Mouse (Mus musculus) myocyte (in vitro differentiated cells): ENCODE measurements around the gene Fam118a. TPM values are rescaled to one million over a fixed set of nuclear protein-coding genes. Genes with fewer than 3 reads are reported as not detected.

Source experiments
- H3K27me3 ChIP-seq: one replicate; pipeline ENCODE4 v1.6.1; 2011; ENCODE audit not compliant: control insufficient read depth, insufficient read depth, insufficient read length
- H3K36me3 ChIP-seq: one replicate; pipeline ENCODE4 v1.6.1; 2011; ENCODE audit not compliant: control insufficient read depth, insufficient read depth
- H3K4me2 ChIP-seq: one replicate; pipeline ENCODE4 v1.6.1; 2011; ENCODE audit warnings: low read depth, control low read depth
- H3K4me3 ChIP-seq: one replicate; pipeline ENCODE4 v1.5.1; 2011; ENCODE audit warnings: mild to moderate bottlenecking, control low read depth, moderate library complexity
- H3K79me2 ChIP-seq: one replicate; pipeline ENCODE4 v1.6.1; 2011; ENCODE audit not compliant: control insufficient read depth, insufficient read depth
- H3ac ChIP-seq: one replicate; pipeline ENCODE4 v1.6.1; 2011; ENCODE audit not compliant: control insufficient read depth, insufficient read length
- CEBPB ChIP-seq: IDR thresholded peaks from 2 replicates; pipeline ENCODE4 v1.6.1; 2011; ENCODE audit warnings: mild to moderate bottlenecking, moderate library complexity; ENCODE audit not compliant: poor library complexity, insufficient read depth, severe bottlenecking
- E2F4 ChIP-seq: IDR thresholded peaks from one replicate; pipeline ENCODE4 v1.6.1; 2011; ENCODE audit warnings: mild to moderate bottlenecking, control low read depth, moderate library complexity; ENCODE audit not compliant: insufficient read depth
- MAX ChIP-seq: IDR thresholded peaks from one replicate; pipeline ENCODE4 v1.6.1; 2011; ENCODE audit warnings: low read depth, mild to moderate bottlenecking, control low read depth
- MYOD1 ChIP-seq, 3 experiments: IDR thresholded peaks; one replicate each; pipeline ENCODE4 v1.6.1; 2011; ENCODE audit warnings: control low read depth in 2 of 3, low read depth in 2 of 3, mild to moderate bottlenecking in 2 of 3, moderate library complexity in 1 of 3; ENCODE audit not compliant: insufficient read length in 2 of 3, control insufficient read depth in 1 of 3
- MYOG ChIP-seq, 3 experiments: IDR thresholded peaks; one replicate each; pipeline ENCODE4 v1.6.1; 2011; ENCODE audit warnings: control low read depth in 2 of 3, low read depth in 2 of 3, mild to moderate bottlenecking in 2 of 3; ENCODE audit not compliant: insufficient read length in 2 of 3, control insufficient read depth in 1 of 3, insufficient read depth in 1 of 3
- POLR2A ChIP-seq: IDR thresholded peaks from one replicate; pipeline ENCODE4 v1.6.1; 2011; ENCODE audit warnings: low read depth, mild to moderate bottlenecking, control low read depth, moderate library complexity; ENCODE audit not compliant: insufficient read length
- POLR2AphosphoS2 ChIP-seq: IDR thresholded peaks from one replicate; pipeline ENCODE4 v1.6.1; 2011; ENCODE audit warnings: low read depth, control low read depth; ENCODE audit not compliant: insufficient read length
- REST ChIP-seq: IDR thresholded peaks from one replicate; pipeline ENCODE4 v1.6.1; 2011; ENCODE audit warnings: mild to moderate bottlenecking, control low read depth, moderate library complexity; ENCODE audit not compliant: insufficient read depth, insufficient read length
- SRF ChIP-seq: IDR thresholded peaks from one replicate; pipeline ENCODE4 v1.6.1; 2011; ENCODE audit warnings: low read depth; ENCODE audit not compliant: control insufficient read depth, insufficient read length
- TCF12 ChIP-seq: IDR thresholded peaks from one replicate; pipeline ENCODE4 v1.6.1; 2011; ENCODE audit warnings: mild to moderate bottlenecking, control low read depth; ENCODE audit not compliant: poor library complexity, insufficient read depth, severe bottlenecking
- TCF3 ChIP-seq: IDR thresholded peaks from one replicate; pipeline ENCODE4 v1.6.1; 2011; ENCODE audit warnings: low read depth, control low read depth; ENCODE audit not compliant: insufficient read length
- USF1 ChIP-seq: IDR thresholded peaks from one replicate; pipeline ENCODE4 v1.6.1; 2011; ENCODE audit warnings: low read depth, mild to moderate bottlenecking, control low read depth, moderate library complexity
- polyA plus RNA-seq: library from polyadenylated mRNA; unstranded; fragments of >200 nt; fragmentation: generic; extraction: Trizol; gene quantifications from one replicate; pipeline ENCODE4 v1.2.1, GENCODE M21; 2012; ENCODE audit warnings: missing spikeins

Gene Fam118a
- polyA plus RNA-seq, 1 experiment: 16.0 TPM

DNA sequence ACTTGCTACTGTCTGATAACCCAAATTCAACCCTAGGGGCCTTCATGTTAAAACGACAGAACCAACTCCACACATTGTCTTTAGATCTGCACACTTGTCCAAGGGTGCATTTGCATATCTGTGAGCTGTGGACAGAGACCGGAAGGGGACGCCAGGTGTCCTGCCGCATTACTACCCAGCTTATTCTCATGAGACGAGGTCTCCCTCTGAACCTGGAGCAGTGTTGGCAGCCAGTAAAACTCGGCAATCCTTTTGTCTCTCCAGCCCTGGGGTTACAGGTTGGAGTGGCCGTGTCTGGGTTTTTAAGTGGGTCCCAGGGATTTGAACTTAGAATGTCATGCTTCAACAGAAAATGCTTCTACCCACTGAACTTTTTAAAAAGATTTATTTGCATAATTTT, 28.8 kb upstream of the Fam118a start:
- Histone ChIP-seq H3K4me2 (no peak overlapping the region), H3K79me2 (no peaks in the 10 kb centered on the region)
- TF ChIP-seq POLR2AphosphoS2 (no peak), MAX (no peak), SRF (no peak), MYOG (IDR thresholded peaks at IDR 0.05; ENCODE audit: control insufficient read depth in 1 of 3, insufficient read depth in 1 of 3, insufficient read length in 2 of 3, low read depth in 2 of 3) (no peak), REST (no peak), TCF12 (no peak), MYOD1 (IDR thresholded peaks at IDR 0.05; ENCODE audit: control insufficient read depth in 1 of 3, insufficient read length in 2 of 3, low read depth in 2 of 3) (no peak), TCF3 (no peak), POLR2A (no peak)

DNA sequence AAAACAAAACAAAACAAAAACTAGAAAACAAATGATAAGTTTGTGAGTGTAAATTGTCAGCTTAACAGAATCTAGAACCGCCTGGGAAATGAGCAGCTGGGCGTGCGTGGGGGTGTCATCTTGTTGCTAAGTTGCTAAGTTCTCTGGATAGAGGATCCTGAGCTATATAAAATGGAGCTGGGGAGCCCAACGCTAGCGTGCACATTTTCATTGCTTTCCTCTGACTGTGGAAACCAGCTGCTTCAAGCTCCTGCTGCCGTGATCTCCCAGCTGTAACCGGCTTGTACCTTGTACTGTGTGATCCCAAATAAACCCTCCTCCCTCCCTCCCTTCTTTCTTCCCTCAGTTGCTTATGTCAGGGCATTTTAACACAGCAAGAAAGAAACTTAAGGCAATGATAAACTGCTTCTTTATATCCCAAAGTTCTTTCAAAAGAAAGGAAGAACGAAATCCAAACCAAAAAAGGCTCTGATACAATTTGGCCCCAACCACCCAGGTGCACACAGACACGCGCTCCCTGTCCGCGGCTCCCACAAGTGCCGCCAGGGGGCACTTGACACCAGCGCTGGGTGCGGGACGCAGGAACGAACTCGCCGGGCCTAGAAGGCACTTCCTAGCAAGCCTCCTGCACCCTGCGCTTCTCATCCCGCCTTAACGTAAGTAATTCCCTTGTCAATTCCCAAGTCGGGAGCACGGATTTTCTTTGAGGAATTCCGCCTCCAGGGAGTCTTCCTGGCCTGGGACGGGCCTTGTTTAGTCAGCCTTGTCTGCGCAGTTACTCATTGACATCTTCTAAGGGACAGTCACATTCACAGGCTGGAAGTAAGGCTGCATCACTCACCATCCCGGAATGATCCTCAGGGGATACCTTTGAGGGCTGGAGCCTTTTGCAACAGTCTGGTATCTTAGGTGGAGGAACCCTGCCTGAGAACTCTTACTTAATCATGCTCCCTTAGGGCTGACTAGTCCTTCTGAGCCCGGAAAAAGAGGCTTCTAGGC, 27.5 kb upstream of the Fam118a start:
- Histone ChIP-seq H3K79me2 (no peaks in the 10 kb centered on the region), H3K4me3 (no peak overlapping the region), H3K4me2 (peak overlapping the region; percentile 22), H3ac (no peak overlapping the region), H3K36me3 (no peaks in the 10 kb centered on the region), H3K27me3 (no peaks in the 10 kb centered on the region)
- no peak for TF ChIP-seq REST
- no peak for TF ChIP-seq USF1
- TF ChIP-seq TCF12: no peak
- no peak for TF ChIP-seq POLR2A
- TF ChIP-seq CEBPB: no peak
- peak in 1 of 3 experiments; percentile 3 for TF ChIP-seq MYOD1 (IDR thresholded peaks at IDR 0.05; ENCODE audit: control insufficient read depth in 1 of 3, insufficient read length in 2 of 3, low read depth in 2 of 3)

More for the DNA sequence above, 28.8 kb upstream of the Fam118a start:
- H3K27me3 ChIP-seq: no peaks in the 10 kb centered on the region
- H3K36me3 ChIP-seq: no peaks in the 10 kb centered on the region
- no peak overlapping the region for H3ac ChIP-seq
- no peak overlapping the region for H3K4me3 ChIP-seq

DNA sequence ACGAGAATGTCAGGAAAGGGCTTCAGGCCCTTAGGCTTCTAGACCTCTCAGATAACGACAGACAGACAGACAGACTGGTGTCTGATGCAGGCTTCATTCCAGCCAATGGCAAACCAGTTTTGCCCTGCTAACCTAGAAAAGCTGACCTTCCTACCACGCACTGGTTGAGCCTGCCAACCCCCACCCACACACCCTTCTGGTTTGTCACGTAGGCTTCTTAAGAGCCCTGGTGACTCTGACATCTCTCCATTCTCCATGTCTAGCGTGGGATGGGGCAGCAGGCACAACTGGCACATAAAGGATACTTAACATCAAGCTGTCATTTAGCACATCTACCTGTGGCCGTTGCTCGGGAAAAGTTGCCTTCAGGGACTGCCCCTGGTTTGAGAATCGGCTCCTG, 19.1 kb upstream of the Fam118a start:
- Histone ChIP-seq H3K4me3 (no peak overlapping the region), H3ac (no peak overlapping the region), H3K79me2 (no peaks in the 10 kb centered on the region), H3K4me2 (no peak overlapping the region), H3K27me3 (peaks cover 18% of the 10 kb centered on the region), H3K36me3 (no peaks in the 10 kb centered on the region)
- no peak for TF ChIP-seq SRF
- no peak for TF ChIP-seq USF1
- TF ChIP-seq POLR2AphosphoS2: no peak
- TF ChIP-seq MAX: no peak
- no peak for TF ChIP-seq TCF12
- no peak for TF ChIP-seq CEBPB
- no peak for TF ChIP-seq TCF3
- TF ChIP-seq MYOD1 (IDR thresholded peaks at IDR 0.05; ENCODE audit: control insufficient read depth in 1 of 3, insufficient read length in 2 of 3, low read depth in 2 of 3): no peak
- no peak for TF ChIP-seq REST
- no peak for TF ChIP-seq E2F4
- TF ChIP-seq POLR2A: no peak
- TF ChIP-seq MYOG (IDR thresholded peaks at IDR 0.05; ENCODE audit: control insufficient read depth in 1 of 3, insufficient read depth in 1 of 3, insufficient read length in 2 of 3, low read depth in 2 of 3): no peak

DNA sequence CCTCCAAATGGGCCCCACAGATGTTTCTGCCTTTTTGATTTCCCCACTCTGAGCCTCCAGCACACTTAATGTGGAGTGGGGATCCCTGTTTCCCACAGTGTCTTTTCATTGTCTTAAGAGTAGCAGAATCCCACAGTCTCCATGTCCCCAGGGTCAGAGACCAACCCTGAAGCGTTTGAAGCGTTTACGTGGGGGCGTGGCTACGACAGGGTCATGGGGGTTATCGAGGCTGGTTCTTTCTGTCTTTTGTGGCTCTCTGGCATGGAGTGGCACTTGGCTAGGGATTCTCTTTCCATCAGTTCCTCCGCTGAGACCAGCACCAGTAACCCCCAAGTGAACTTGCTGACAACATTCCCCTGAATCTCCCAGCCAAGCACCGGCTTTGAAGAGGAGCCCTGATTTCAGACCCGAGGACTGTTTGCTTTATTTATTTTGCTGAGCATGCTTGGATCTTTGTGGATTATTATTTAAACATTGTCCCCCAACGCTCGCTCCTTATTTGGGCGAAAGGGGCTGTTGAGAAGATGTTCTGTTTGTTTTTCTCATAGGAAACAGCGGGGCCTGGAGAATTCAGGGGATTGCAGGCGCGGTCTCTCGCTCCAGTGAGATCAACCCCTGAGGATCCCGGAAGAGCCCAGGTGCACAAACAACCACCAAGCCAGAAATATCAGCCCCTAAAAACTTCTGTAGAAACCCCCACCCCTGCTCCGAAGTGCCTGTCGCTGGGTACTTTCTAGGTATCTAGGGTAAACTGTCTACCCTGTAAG, 16.7 kb upstream of the Fam118a start:
- Histone ChIP-seq H3K4me3 (no peak overlapping the region), H3K79me2 (no peaks in the 10 kb centered on the region), H3K4me2 (no peak overlapping the region), H3K27me3 (peaks cover 34% of the 10 kb centered on the region), H3ac (no peak overlapping the region), H3K36me3 (no peaks in the 10 kb centered on the region)
- TF ChIP-seq TCF12: no peak
- TF ChIP-seq TCF3: no peak
- TF ChIP-seq MAX: no peak
- TF ChIP-seq E2F4: no peak
- no peak for TF ChIP-seq MYOG (IDR thresholded peaks at IDR 0.05; ENCODE audit: control insufficient read depth in 1 of 3, insufficient read depth in 1 of 3, insufficient read length in 2 of 3, low read depth in 2 of 3)
- no peak for TF ChIP-seq POLR2A
- TF ChIP-seq USF1: no peak
- TF ChIP-seq MYOD1 (IDR thresholded peaks at IDR 0.05; ENCODE audit: control insufficient read depth in 1 of 3, insufficient read length in 2 of 3, low read depth in 2 of 3): no peak
- no peak for TF ChIP-seq REST
- TF ChIP-seq POLR2AphosphoS2: no peak
- no peak for TF ChIP-seq CEBPB
- TF ChIP-seq SRF: no peak
